ENCODE assay signal across 20 mouse cellular contexts in genomic region chrX:70925646-70926045, GRCm38 (mm10).
DNase-seq lines count a peak whose midpoint lies in the region; TF ChIP-seq lines count a peak whose summit lies in the region.
"Had no signal": no experiment of that assay in that cellular context is flagged by ENCODE, and none has a peak within 500 bp of the region (broad histone marks: within the 10 kb centered on the region; RNA-seq: fewer than 3 reads in every experiment).

No protein-coding gene starts in this region.

- DNase-seq in frontal cortex, postnatal 36 days (ENCODE audit: low spot score in 2 of 2): peak; percentile 11 to 20
- no peak for DNase-seq in frontal cortex, postnatal 10 days (ENCODE audit: low spot score in 2 of 2)
- peak; percentile 11 to 49 for DNase-seq in left cerebral cortex, postnatal 25 days (ENCODE audit: low spot score in 2 of 2)
- DNase-seq in left cerebral cortex, postnatal 10 days (ENCODE audit: extremely low spot score in 1 of 2, low spot score in 2 of 2): no peak
- DNase-seq in brain, adult 2 months (ENCODE audit: low read depth, low spot score): peak; percentile 58
- DNase-seq in telencephalon, adult 2 months (ENCODE audit: low read depth, low spot score): peak; percentile 24
- DNase-seq in layer of hippocampus, adult 2 months (ENCODE audit: low spot score in 2 of 2): no peak
- DNase-seq: adrenal gland, adult 2 months; adrenal gland, postnatal 25 days; cerebellum, adult 2 months; cerebellum, postnatal 10 days; forebrain, postnatal 0 days; gastrocnemius, postnatal 36 days; heart, adult 11 months; heart, postnatal 4 days had no signal

- no peak overlapping the region for H3K4me3 ChIP-seq in layer of hippocampus, adult 2 months
- H3K4me3 ChIP-seq: embryonic facial prominence, embryonic 10.5 days; forebrain, embryonic 13.5 days; heart, embryonic 13.5 days; hindbrain, embryonic 13.5 days had no signal

- no peak for TF ChIP-seq CTCF in layer of hippocampus, adult 2 months (conservative IDR thresholded peaks at IDR 0.05)

- no peak overlapping the region for H3K27ac ChIP-seq in layer of hippocampus, adult 2 months
- H3K27ac ChIP-seq: embryonic facial prominence, embryonic 10.5 days; forebrain, embryonic 13.5 days; heart, embryonic 13.5 days; hindbrain, embryonic 13.5 days; hindbrain, postnatal 0 days had no signal

- intact Hi-C loops in left cerebral cortex, postnatal 25 days (cut with DNase I): no loop called here
- intact Hi-C loops in left cerebral cortex, postnatal 10 days (cut with DNase I): no loop called here

Comparison
In these comparisons a context has a peak if more than half of its experiments do, and no peak if none do; other contexts are left out.
1. DNase-seq: peak in frontal cortex, postnatal 36 days (2 of 2), left cerebral cortex, postnatal 25 days (2 of 2), brain, adult 2 months (single experiment) and telencephalon, adult 2 months (single experiment); none in frontal cortex, postnatal 10 days (0 of 2), left cerebral cortex, postnatal 10 days (0 of 2) and layer of hippocampus, adult 2 months (0 of 2).